Mouse (Mus musculus) kidney, postnatal 14 days (tissue): Measurements from ENCODE around the gene Eif3i.

Experiments
- DNase-seq: peaks from one replicate; pipeline ENCODE4 v3.0.0; 2022; ENCODE audit warnings: mixed read lengths

Eif3i gene

DNA sequence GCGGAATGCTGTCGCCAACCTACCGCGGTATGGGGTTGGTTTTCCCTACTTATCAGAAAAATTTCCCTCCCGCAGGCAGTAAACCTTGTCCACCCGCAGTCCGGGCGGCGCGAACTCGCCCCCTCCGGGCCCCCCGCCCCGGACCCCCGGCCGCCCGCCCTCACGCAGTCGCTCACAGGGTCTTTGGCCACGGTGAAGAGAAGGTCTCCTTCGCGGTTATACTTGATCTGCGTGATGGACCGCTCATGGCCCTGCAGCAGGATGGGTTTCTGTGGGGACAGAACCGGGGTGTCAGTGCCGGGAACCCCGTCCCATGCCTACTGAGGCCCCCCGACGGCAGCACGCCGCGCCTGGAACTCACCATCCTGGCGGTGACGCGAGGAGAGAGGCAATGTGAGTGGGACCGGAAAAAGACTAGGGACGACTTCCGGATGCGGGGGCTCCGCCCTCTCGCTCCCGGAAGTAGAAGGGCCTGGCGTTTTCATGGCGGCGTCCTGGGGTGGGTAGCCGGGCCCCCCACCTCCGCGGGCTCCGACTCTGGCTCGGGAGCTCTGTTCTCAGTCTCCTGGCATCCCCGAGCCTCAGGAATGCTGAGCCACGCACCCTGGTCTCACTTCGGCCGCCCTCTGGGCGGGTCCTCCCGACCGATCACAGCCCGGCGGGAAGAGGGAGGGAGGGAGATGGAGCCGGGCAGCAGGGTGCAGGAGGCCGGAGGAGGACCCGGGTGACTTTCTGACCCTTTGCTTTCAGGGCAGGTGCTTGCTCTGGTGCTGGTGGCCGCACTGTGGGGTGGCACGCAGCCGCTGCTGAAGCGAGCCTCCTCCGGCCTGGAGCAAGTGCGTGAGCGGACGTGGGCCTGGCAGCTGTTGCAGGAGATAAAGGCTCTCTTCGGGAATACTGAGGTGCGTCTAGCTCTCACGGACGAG, at the start of gene Eif3i, which contains the start of gene Tmem234:
Gene Eif3i (minus strand): TSS at position 416 of the 926 bp plus-strand sequence.
Gene Tmem234 (plus strand): TSS at position 436 of the 926 bp plus-strand sequence.
- peak; percentile 90 for DNase-seq

GRCm38 (mm10) chr4:129648656-129649055, 48.2 kb upstream of the Eif3i start:
- DNase-seq: no peak

DNA sequence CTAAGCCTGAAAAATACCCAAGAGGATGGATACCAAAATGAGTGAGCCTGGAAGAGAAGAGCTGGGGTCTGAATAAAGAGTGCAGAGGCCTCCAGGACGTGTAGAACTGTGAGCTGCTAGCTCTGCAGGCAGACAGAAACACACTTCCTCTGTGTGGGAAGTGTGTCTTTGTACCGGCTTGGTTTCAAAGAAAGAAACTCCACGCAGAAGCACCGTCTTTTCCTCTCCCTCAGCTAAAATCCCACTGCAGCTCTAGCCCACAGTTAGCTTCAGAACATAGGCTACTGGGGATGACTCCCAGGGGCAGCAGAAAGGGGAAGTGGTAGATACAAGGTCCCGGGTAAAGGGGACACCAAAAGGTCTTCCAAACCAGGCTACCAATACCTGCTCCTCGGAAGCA, 44.8 kb upstream of the Eif3i start:
- no peak for DNase-seq

- peak; percentile 36 for DNase-seq
Measured at GRCm38 (mm10) chr4:129641756-129642155, 41.3 kb upstream of the Eif3i start.

DNA sequence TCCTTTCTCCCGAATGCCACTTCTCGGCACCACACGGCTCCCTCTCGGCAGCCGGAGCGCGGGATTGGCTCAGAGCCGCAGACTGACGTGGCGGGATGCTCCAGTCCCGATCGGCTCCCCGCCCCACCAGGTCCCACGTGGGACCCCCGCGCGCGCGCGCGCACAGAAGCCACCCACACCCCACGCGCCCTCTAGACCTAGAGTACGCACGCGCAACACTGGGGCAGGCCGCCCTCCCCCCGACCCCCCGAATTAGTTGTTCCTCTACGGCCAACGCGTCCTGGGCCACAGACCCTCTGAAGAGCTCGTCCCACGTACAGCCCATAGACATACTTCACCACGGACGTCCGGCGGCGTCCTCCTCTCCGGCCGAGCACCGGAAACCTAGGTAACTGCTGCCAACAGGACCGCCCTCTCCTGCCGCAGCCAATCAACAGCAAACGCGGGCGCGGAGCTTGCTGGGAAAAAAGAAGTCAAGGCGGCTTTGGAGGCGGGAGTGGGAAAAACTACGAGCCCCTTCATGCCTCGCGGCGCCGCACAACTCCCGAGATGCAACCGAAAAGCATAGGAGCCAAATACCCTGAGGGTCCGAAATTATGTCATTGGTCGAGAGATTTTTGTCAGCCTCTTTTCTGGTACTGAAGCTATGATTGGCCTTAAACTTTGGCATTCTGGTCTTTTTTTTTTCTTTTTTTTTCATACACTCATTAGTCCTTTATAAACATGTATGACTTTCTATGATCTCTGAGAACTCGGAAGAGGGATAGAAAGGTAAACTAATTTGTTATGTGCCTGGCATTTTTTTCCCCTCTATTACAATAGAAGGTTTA, 40.4 kb upstream of the Eif3i start, which contains the start of gene Txlna:
Gene Txlna (minus strand): TSS at position 428 of the 830 bp plus-strand sequence.
- peak; percentile 98 for DNase-seq

- peak; percentile 59 for DNase-seq
Measured at GRCm38 (mm10) chr4:129640101-129640637, 39.7 kb upstream of the Eif3i start.

- DNase-seq: no peak
Measured at GRCm38 (mm10) chr4:129639221-129639620, 38.8 kb upstream of the Eif3i start.

DNA sequence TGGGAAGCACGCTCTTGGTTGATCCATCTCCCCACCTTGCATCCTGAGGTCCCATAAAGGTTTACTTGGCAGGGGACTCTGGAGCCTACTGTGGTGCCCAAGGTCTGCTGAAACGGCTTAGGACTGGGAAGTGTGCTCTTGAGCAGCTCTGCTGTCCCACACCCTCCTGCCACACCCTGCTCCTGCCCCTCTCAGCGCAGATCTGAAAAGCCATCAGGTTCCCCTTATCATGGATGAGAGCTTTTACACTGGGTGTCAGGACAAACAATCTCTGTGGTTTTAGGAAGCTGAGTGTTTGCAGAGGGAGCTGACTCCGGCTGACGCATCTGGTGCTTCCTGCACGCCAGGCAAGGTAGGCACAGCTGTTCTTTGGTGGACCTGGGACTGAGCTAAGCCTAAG, 33.4 kb upstream of the Eif3i start:
- DNase-seq: no peak

GRCm38 (mm10) chr4:129631867-129632266, 31.4 kb upstream of the Eif3i start:
- no peak for DNase-seq

- DNase-seq: peak; percentile 63
Measured at GRCm38 (mm10) chr4:129630944-129631343, 30.5 kb upstream of the Eif3i start.

DNA sequence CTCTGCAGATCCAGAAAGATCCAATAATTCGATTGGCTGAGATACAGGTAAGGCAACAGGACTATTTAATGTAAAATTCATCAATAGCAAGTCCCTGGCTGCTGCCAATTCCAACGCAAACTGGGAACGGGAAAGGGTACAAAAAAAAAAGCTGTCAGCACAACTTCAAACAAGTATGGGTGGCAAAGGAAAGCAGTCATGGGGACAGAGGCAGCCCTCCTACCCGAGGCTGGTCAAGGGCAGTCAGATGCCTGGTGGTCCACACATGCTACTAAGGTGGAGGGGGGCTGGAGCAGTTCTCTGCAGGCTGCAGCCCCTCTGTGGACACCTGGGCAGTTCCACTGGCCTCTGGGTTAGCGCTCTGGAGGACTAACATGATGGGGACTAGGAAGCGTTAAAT, 25.6 kb upstream of the Eif3i start:
- DNase-seq: no peak

GRCm38 (mm10) chr4:129625496-129625895, 25.0 kb upstream of the Eif3i start:
- DNase-seq: no peak

DNA sequence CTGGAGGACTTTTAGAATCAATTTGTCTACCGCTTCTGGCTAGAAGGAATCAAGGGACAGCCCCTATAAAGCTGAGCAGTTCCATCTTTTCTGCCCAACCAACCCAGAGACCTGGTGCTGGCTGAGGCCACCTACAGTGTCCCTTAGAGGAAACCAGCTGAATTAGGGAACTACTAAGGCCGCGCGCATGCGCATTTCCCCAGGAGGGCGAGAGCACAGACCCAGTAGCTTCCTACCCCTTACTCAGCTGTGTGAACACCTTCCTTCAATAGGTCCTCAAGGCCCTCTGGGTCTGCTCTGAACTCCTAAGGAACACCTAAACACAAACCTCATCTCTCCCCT, 24.6 kb upstream of the Eif3i start:
- DNase-seq: peak; percentile 60

DNA sequence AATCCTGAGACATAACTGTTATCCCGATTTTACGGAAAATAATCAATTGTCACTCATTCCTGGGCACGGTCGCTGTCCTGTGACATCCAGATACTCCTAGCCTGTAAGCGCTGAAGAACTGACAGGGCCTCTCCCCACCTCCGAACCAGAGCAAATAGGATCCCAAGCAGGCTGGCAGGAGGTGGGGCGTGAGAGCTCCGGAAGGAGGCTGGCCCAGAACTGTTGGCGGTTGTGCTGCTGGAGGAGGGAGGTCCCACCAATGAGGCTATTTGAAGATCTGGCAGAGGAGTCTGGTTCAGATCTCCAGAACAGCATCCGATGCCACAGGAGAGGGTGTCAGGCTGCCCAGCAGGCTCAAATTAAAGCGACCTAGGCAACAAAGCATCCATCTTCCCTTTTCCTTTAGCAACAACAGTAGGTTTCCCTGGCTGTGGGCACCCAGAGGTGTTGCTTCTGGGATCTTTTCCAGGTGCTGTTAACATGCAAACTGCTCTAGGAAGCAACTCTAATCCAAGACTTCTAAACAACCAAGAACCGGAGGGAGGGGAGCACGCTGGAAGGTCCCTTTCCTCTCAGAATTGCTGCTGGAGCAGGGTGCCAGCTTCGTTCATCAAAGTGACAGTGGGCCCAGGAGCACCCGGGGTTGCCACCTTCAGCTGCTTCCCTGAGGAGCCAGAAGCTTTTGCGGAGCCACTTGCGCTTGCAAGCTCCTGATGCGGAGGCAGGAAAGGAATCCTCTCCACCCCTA, 24.0 kb upstream of the Eif3i start:
- peak; percentile 91 for DNase-seq

- peak; percentile 62 for DNase-seq
Measured at GRCm38 (mm10) chr4:129623681-129624091, 23.2 kb upstream of the Eif3i start, which contains the start of gene Ccdc28b. Gene Ccdc28b, minus strand, starts transcription at chr4:129623947.

- DNase-seq: no peak
Measured at GRCm38 (mm10) chr4:129622803-129623535, 22.5 kb upstream of the Eif3i start.

GRCm38 (mm10) chr4:129622120-129622802, 21.8 kb upstream of the Eif3i start:
- no peak for DNase-seq

- peak; percentile 62 for DNase-seq
Measured at GRCm38 (mm10) chr4:129621283-129621841, 20.9 kb upstream of the Eif3i start.

DNA sequence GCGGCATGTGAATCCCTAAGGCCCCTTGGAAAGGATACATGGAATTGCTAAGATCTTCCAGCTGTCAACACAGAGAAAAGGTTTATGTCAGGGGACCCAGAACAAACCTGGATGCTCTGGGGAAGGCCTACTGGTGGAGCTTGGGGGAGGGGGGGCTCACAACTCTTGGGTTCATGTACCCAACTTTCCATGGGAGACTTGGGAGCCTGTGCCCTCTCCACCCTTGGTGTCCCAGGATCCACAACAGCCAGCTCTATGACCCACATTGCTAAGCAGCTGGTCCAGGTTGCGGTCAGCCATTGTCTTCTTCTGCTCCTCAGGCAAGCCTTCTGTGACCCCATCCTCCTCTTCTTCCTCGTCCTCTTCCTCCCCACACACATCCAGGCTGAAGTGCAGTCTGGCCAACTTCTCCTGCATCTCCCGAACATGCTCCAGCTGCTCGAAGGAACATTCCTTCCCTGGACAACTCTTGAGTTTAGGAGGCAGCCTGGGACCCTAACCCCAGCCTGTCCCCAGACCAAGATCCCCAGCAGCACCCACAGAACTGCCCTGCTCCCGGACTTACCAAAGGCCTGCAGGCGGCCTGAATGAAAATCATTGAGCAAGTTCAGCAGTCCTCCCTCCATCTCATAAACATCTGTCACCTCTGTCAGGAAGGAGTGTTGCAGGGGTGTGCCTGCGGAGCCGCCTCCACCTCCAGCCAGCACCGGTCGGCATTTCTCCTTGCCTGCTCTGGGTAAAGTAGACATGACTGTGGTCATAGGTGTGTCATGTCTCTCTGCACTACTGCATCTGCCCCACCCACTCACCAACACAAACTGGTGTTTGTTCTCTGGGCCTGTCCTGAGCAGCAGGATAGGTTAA, 20.2 kb upstream of the Eif3i start:
- DNase-seq: no peak
